Mouse (Mus musculus) urinary bladder, postnatal 14 days (tissue): ENCODE data around the gene Zfp46.

Experiments
- DNase-seq: peaks from one replicate; pipeline ENCODE4 v3.0.0; 2021; ENCODE audit warnings: low spot score

The Zfp46 gene

DNA sequence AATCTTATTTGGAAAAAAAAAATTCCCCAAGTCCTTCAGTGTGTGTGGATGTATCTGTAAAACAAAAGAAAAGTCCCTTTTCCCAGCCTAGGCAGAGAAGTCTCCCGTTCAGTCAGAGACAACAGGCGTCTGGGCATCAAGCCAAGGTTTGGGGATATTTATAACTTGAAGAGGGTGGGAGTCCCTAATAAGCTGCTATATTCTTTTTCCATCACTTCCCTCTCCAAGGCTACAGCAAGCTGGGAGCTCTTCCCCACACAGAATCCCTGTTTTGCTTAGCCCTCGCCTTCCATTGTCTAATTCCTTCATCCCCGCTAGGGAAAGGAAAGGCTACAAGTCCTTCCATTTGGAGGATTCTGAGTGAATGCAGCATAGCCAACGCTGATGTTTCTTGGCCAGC is at the start of gene Zfp46:
TSS of gene Zfp46 (plus strand) at position 229 of the 400 bp plus-strand sequence.
- DNase-seq = peak; percentile 80

DNA sequence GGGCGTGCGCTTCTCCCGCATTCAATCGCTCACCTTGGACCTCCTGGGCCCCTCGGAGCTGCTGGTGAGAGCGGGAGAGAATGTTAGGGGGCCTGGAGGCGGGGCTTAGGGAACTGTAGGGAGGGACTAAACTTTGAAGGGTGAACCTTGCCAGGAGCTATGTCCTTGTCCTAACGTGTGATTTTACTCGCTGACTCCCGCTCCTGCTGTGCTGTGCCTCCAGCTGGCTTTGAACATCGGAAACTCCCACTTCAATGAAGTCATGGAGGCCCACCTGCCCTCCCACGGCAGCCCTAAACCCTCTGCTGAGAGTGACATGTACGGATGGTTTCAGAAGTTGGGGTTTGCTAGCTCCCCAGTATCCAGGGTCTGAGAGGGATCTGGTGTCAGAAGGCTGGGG is 45.8 kb upstream of the Zfp46 start:
- no peak for DNase-seq

DNA sequence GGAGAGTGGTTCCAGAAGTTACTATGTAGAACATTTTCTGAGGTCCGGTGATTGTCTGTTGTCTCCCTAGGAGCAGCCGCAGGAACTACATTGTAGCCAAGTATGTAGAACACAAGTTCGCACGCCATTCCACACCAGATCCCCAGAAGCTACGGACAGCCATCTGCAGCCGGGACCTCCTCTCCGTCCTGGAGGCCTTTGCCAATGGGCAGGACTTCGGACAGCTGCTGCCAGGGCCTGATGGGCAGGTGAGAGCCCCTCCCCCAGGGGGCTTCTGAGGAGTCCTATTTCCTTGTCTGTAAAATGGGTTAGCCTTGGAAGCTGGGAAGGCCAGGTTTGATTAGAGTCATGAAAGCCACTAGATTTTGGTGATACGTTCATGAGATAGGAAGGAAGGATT is 45.4 kb upstream of the Zfp46 start:
- DNase-seq = no peak

GRCm38 (mm10) chr4:136239622-136240021 is 44.9 kb upstream of the Zfp46 start:
- DNase-seq = peak; percentile 88

- no peak for DNase-seq
Measured at GRCm38 (mm10) chr4:136240123-136240522, 44.4 kb upstream of the Zfp46 start.

DNA sequence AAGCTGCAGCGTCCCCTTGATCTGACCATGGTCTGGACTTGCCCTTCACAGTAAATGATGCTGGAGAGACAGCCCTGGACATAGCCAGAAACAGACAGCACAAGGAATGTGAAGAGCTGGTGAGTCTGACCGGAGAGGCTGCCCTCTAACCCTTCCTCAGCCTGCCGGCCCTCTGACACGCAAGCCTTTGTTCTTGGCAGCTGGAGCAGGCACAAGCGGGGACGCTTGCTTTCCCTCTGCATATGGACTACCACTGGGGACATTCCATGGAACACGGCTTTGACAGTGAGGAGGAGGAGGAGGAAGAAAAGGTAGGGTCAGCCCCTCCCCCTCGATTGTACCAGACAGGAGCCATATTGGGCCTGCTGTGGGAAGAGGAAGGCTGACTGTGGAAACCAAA is 43.5 kb upstream of the Zfp46 start:
- DNase-seq = no peak

- DNase-seq = no peak
Measured at GRCm38 (mm10) chr4:136242065-136242703, 42.3 kb upstream of the Zfp46 start.

DNA sequence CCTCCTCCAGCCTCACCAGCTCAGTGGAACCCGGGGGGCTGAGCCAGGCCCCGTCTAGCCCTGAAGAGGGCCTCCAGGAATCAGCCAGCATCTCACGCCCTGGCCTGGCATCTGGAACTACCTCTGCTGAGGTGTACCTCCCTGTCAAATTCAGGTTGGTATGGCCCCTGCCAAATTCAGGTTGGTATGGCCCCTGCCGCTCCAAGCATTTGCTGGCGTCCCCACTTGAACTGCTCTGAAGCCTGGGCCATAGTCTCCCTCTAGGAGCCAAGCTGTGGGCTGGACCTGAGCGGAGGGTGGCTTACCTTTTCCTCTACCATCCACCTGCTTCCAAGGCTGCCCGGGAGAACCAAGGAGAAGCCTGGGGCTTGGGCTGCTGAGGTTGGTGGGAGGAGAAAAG is 41.8 kb upstream of the Zfp46 start:
- DNase-seq = no peak

DNA sequence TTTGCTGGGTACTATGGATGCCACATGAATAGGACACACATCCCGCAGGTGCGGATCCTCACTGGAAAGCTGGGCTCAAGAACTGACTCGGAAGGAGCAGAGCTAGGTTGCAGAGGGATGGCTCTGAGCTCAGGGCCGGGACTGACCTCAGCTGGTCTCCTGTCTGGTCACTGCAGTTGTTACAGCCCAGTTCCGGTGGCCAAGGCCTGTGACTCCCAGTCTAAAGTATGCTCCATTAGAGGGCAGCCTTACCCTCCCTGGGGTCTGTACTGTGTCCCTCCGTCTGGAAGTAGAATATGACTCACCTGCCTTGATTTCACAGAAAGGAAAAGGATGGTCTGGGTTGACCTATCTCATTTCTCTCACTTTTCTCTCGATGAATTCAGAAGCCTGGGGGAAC is 40.3 kb upstream of the Zfp46 start:
- DNase-seq = no peak

DNA sequence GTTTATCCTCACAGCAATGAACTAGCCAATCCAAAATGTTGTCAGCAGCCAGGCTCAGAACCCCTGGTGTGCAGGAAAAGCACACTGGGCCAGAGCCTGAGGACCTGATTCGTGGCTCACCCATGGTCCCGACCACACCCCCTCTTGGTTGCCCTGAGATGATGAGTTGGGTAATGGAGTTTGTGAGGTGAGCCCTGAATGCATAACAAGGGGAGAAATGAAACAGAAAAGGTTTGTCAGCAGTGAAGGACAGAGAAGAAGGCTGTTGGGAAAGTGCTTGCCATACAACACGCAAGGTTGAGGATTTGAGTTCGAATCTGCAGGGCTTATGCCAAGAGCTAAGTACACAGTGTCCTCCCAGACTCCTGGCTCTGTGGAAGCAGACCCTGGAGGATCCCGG is 38.8 kb upstream of the Zfp46 start:
- no peak for DNase-seq

GRCm38 (mm10) chr4:136246568-136246969 is 37.9 kb upstream of the Zfp46 start:
- DNase-seq = no peak

DNA sequence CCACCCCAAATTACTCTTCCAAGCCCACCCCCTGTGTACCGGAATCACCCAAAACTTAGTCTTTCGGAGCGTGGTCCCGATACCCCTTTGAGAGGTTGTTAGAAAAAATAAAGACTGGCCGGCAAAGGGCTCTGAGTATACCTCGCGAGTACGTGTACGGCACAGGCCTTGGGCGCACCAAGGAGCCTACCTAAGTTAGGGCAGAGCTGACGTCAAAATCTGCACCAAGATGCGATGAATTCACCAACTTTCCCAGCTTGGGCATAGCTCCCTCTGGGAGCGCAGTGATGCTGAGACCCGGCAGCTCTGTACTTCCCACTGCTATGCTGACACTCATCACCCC is 37.1 kb upstream of the Zfp46 start:
- DNase-seq = no peak

DNA sequence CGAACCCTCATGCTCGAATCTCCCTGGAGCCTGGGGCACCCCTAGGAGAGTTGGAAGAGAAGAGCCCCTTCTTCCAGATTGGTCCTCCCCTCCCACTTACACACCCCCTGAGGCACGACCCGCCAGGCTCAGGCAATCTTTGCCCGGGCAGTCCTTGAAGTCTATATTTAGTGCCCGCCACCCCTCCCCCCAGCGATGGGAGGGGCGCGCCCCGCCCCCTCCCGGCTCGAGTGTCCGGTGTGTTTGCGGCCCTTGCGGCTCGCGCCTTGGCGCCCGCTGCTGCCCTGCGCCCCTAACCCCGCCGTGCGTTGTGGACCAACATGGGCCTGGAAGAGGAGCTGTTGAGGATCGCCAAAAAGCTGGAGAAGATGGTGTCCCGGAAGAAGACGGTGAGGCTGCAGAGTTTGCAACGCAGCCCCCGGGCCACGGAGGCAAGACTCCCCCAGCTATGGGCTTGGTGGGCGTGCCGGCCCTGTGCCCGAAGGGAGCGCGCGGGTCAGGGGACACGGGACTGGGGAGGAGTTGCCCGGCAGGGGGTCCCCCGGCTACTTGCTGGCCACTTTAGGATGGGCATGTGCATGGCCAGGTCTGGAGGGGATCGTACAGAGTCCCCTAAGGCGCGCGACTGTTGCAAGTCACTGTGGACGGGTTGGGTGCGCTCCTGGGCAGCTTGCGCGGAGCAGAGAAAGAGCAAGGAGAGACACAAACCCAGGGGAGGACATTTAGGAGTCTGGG is 36.6 kb upstream of the Zfp46 start, which contains the start of gene Tcea3:
TSS of gene Tcea3 (plus strand) at position 1 of the 735 bp plus-strand sequence.
- DNase-seq = peak; percentile 62

DNA sequence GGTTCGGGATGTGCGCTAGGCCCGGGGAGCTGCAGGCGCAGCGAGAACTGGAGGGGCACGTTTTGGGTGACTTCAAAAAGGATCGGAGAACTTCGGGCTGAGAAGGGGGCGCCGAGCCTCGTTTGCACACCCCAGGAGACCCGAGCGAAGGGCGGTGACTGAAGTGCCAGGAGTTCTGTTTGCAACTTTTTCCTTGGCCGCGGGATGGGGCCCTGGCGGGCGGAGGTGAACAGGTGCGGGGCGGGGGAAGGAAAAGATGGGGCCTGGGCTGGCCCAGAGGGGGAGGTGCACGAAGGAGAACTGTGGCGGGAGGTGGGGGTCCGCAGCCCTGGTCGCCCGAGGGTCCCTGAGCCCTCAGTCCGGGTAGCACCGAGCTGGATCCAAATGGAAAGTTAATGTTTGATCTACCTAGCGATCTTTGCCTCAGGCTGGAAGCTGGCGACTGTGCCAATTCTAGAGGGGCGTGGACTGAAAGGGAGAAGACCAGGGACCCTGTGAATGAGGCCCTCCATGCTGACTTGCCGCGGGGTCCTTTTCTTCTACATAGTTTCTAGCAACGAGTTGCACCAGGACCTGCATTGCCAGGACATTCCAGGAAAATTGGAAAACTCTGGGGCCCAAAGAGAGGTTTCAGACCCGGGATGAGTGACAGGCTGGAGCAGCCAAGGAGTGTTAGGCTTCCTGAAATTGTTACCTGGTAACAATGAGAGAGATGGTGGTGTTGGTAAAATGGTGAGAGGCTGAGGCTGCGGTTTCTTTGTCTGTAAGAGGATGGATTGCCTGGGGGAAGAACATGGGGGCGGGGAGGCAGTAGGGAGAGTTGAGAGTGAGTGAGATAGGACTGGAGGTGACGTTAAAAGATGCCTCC is 35.8 kb upstream of the Zfp46 start:
- DNase-seq = no peak

- no peak for DNase-seq
Measured at GRCm38 (mm10) chr4:136249332-136249647, 35.2 kb upstream of the Zfp46 start.

GRCm38 (mm10) chr4:136249780-136250179 is 34.7 kb upstream of the Zfp46 start:
- DNase-seq = peak; percentile 84

DNA sequence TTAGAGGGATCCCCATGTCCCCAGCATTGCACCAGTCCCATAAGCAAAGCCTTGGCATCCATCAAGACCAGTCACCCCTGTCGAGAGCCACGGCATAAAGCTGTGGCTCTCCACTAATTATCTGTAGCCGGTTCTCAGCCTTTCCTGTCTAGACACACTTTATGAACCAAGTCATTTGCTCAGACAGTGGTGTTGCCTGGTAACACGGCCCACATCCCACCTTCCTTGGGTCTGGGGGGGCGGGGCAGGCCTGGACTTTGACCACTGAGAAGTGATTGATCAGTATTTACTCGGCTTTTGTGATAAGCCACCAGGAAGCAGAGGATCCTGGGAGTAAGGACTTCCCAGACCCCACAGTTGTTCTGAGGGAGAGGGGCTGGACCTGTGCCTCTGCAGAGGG is 28.6 kb upstream of the Zfp46 start:
- DNase-seq = no peak

DNA sequence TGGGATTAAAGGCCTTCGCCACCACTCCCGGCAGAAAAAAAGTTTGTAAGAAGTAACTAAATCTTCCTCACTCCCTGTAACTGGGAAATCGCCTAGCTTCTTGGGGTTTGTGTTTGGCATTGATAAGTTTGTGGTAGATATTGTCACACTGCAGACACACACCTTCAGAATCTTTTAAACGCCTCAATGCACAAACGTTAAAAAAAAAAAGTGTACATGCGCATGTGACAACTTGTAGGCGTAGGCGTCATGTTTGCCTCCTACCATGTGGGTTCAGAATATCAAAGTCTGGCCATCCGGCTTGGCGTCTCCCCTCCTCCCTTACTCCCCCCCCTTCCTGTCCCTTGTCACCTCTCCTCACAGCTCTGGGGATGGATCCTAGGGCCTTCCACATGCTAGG is 27.8 kb upstream of the Zfp46 start:
- no peak for DNase-seq

GRCm38 (mm10) chr4:136259916-136260315 is 24.6 kb upstream of the Zfp46 start:
- no peak for DNase-seq

DNA sequence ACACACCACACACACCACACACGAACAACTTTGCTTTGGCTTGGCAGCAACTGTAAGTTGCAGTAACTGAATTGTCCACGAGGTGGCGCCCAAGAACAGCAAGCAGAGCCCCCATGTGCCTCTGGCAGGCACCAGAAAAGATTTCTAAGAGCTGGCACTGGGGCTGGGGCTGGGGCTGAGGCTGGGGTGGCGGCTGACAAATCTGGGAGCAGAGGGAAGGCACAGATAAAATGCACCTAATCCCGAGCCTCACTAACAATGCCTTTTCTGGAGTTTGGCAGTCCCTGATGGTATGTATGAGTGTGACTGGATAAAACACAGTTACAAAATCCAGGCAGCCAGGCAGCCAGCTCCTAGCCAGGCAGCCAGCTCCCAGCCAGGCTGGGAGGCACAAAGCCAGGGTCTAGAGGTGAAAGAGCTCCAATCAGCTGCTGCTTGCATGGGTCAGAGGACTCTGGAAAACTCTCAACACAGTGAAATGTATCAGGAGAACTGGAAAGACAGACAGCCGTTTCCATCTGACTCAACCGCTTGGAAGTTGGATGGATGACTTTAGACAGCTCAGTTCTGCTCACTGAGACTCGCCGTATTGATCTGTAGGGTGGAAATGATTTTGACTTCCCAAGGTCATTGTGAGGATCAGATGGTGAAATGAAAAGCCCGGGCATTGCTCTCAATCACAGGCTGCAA is 23.8 kb upstream of the Zfp46 start:
- peak; percentile 88 for DNase-seq

- DNase-seq = no peak
Measured at GRCm38 (mm10) chr4:136261912-136262311, 22.6 kb upstream of the Zfp46 start.

- DNase-seq = no peak
Measured at GRCm38 (mm10) chr4:136263555-136263954, 20.9 kb upstream of the Zfp46 start.
